Mouse (Mus musculus): ENCODE data around the gene Fgf22. TPM values are rescaled to one million over a fixed set of nuclear protein-coding genes. Genes with fewer than 3 reads are reported as not detected.

Fgf22 gene
- total RNA-seq, 2 experiments from 2014 or later: not detected

Other genes with a start within 250 kb of the Fgf22 start
- gene Plpp2, start 221.3 kb upstream of the Fgf22 start, total RNA-seq (2021): 1 to 10 TPM; 4.5 to 4.6 TPM
- gene Mier2, start 199.9 kb upstream of the Fgf22 start, total RNA-seq (2021): 10 to 100 TPM; 24.0 to 25.4 TPM
- gene Theg, start 167.7 kb upstream of the Fgf22 start, total RNA-seq (2021): not detected
- under 1 TPM; 0.07 to 0.13 TPM for gene C2cd4c, start 141.1 kb upstream of the Fgf22 start, total RNA-seq (2021)
- 1 to 10 TPM; 5.8 to 5.9 TPM for gene Shc2, start 117.2 kb upstream of the Fgf22 start, total RNA-seq (2021)
- not detected for gene Odf3l2, start 109.3 kb upstream of the Fgf22 start, total RNA-seq (2021)
- gene Madcam1, start 90.5 kb upstream of the Fgf22 start, total RNA-seq (2021): under 1 TPM in 1 of 2 experiments, not detected in 1; 0.39 TPM
- gene Tpgs1, start 85.7 kb upstream of the Fgf22 start, total RNA-seq (2021): 10 to 100 TPM; 21.2 to 21.6 TPM
- 100 to 1,000 TPM; 307 to 315 TPM for gene Cdc34, start 72.9 kb upstream of the Fgf22 start, total RNA-seq (2021)
- 1 to 10 TPM; 2.5 to 3.8 TPM for gene Gzmm, start 66.1 kb upstream of the Fgf22 start, total RNA-seq (2021)
- 100 to 1,000 TPM; 390 to 392 TPM for gene Bsg, start 50.6 kb upstream of the Fgf22 start, total RNA-seq (2021)
- under 1 TPM; 0.96 TPM for gene Hcn2, start 38.4 kb upstream of the Fgf22 start, total RNA-seq (2021)
- 10 to 100 TPM; 25.5 to 27.8 TPM for gene Polrmt, start 8.5 kb upstream of the Fgf22 start, total RNA-seq (2021)
- gene Rnf126, start 11.9 kb downstream of the Fgf22 start, total RNA-seq (2021): 10 to 100 TPM; 45.0 to 52.5 TPM
- gene Fstl3, start 22.2 kb downstream of the Fgf22 start, total RNA-seq (2021): 1 to 10 TPM; 1.1 to 2.1 TPM
- not detected for gene Prss57, start 35.9 kb downstream of the Fgf22 start, total RNA-seq (2021)
- 10 to 100 TPM; 42.1 to 50.8 TPM for gene Palm, start 38.5 kb downstream of the Fgf22 start, total RNA-seq (2021)
- under 1 TPM in 1 of 2 experiments, not detected in 1; 0.42 TPM for gene Misp, start 65.9 kb downstream of the Fgf22 start, total RNA-seq (2021)
- 100 to 1,000 TPM; 167 to 170 TPM for gene Ptbp1, start 99.4 kb downstream of the Fgf22 start, total RNA-seq (2021)
- under 1 TPM in 1 of 2 experiments, not detected in 1; 0.47 TPM for gene Prtn3, start 119.4 kb downstream of the Fgf22 start, total RNA-seq (2021)
- gene Plppr3, start 119.6 kb downstream of the Fgf22 start, total RNA-seq (2021): 1 to 10 TPM; 1.2 to 1.3 TPM
- gene Elane, start 131.2 kb downstream of the Fgf22 start, total RNA-seq (2021): under 1 TPM in 1 of 2 experiments, not detected in 1; 0.29 TPM
- 100 to 1,000 TPM in 1 of 2 experiments, 10 to 100 TPM in 1; 85.8 to 154 TPM for gene Cfd, start 135.8 kb downstream of the Fgf22 start, total RNA-seq (2021)
- 10 to 100 TPM; 39.4 to 41.1 TPM for gene Med16, start 153.8 kb downstream of the Fgf22 start, total RNA-seq (2021)
- gene Gm26602, start 155.8 kb downstream of the Fgf22 start, total RNA-seq (2021): not detected
- gene Kiss1r, start 161.9 kb downstream of the Fgf22 start, total RNA-seq (2021): under 1 TPM; 0.41 to 0.56 TPM
- gene R3hdm4, start 166.1 kb downstream of the Fgf22 start, total RNA-seq (2021): 100 to 1,000 TPM in 1 of 2 experiments, 10 to 100 TPM in 1; 97.9 to 102 TPM
- gene Arid3a, start 172.0 kb downstream of the Fgf22 start, total RNA-seq (2021): 1 to 10 TPM; 4.5 to 4.9 TPM
- 10 to 100 TPM; 27.7 to 28.3 TPM for gene Wdr18, start 205.1 kb downstream of the Fgf22 start, total RNA-seq (2021)
- under 1 TPM; 0.10 to 0.27 TPM for gene Grin3b, start 215.6 kb downstream of the Fgf22 start, total RNA-seq (2021)
- gene Tmem259, start 229.3 kb downstream of the Fgf22 start, total RNA-seq (2021): 100 to 1,000 TPM; 109 to 119 TPM
- 10 to 100 TPM; 51.0 to 55.0 TPM for gene Cnn2, start 233.5 kb downstream of the Fgf22 start, total RNA-seq (2021)
- gene Abca7, start 241.4 kb downstream of the Fgf22 start, total RNA-seq (2021): 1 to 10 TPM; 4.8 to 4.9 TPM